Mouse (Mus musculus) stomach, postnatal 0 days (tissue): ENCODE measurements around the gene Kmo.

ENCODE experiments used
- CTCF ChIP-seq: IDR thresholded peaks from 2 replicates; pipeline ENCODE4 v1.5.1; 2016; ENCODE audit warnings: antibody characterized with exemption, low read depth, mild to moderate bottlenecking, moderate library complexity
- EP300 ChIP-seq: optimal IDR thresholded peaks from 2 replicates; pipeline ENCODE3; 2016; ENCODE audit warnings: antibody characterized with exemption

GRCm38 (mm10) chr1:175579598-175580235 lies 40.5 kb upstream of the Kmo start:
- TF ChIP-seq CTCF (no peak), EP300 (no peak)
